Mouse (Mus musculus): ENCODE data around the gene Atcay.

GRCm38 (mm10) chr10:81198230-81198629 lies 32.4 kb downstream of the Atcay start:
- TF ChIP-seq GATA1 (IDR thresholded peaks at IDR 0.05; ENCODE audit: borderline replicate concordance, low read length) = no peak
- no peak for TF ChIP-seq FLI1 (IDR thresholded peaks at IDR 0.05; ENCODE audit: low read length)
